Mouse (Mus musculus) CH12.LX (cell line): ENCODE data around the gene 4930556J24Rik. TPM values are rescaled to one million over a fixed set of nuclear protein-coding genes. Genes with fewer than 3 reads are reported as not detected.

ENCODE experiments used
- polyA plus RNA-seq: library from polyadenylated mRNA; unstranded; fragments of >175 nt; gene quantifications from 2 replicates; pipeline ENCODE4 v1.2.1, GENCODE M21; 2012; ENCODE audit warnings: low read depth; ENCODE audit not compliant: insufficient read length
- total RNA-seq, 2 experiments: library from RNA; depleted of rRNA; stranded (reverse); fragments of 300-350 nt in 1 of 2; fragments of >200 nt in 1 of 2; gene quantifications; 2 replicates each; pipeline ENCODE4 v1.2.3; 2012 to 2014

The 4930556J24Rik gene
- total and polyA plus RNA-seq, 3 experiments = 0.21 to 0.70 TPM; not detected in 1

Other genes starting within 250 kb of the 4930556J24Rik start
- gene Osbp2, start 112.9 kb downstream of the 4930556J24Rik start, total RNA-seq (2012; rRNA removed) = not detected in 2 replicates
- gene Osbp2, start 112.9 kb downstream of the 4930556J24Rik start, total RNA-seq (2014; rRNA removed) = not detected in 2 replicates
- gene Osbp2, start 112.9 kb downstream of the 4930556J24Rik start, polyA plus RNA-seq = not detected in 2 replicates
- 0.08 and 0.21 TPM in 2 replicates for gene 4921536K21Rik, start 81.7 kb downstream of the 4930556J24Rik start, total RNA-seq (2012; rRNA removed)
- gene 4921536K21Rik, start 81.7 kb downstream of the 4930556J24Rik start, total RNA-seq (2014; rRNA removed) = 0.08 TPM in 1 of 2 replicates, not detected in the other
- gene 4921536K21Rik, start 81.7 kb downstream of the 4930556J24Rik start, polyA plus RNA-seq = 0.56 and 0.61 TPM in 2 replicates
- 4.7 and 4.8 TPM in 2 replicates for gene Dusp18, start 81.5 kb downstream of the 4930556J24Rik start, total RNA-seq (2012; rRNA removed)
- gene Dusp18, start 81.5 kb downstream of the 4930556J24Rik start, total RNA-seq (2014; rRNA removed) = 2.3 and 2.8 TPM in 2 replicates
- gene Dusp18, start 81.5 kb downstream of the 4930556J24Rik start, polyA plus RNA-seq = 5.5 and 6.6 TPM in 2 replicates
- gene Slc35e4, start 62.1 kb downstream of the 4930556J24Rik start, total RNA-seq (2012; rRNA removed) = 9.5 and 10.9 TPM in 2 replicates
- 3.3 and 4.5 TPM in 2 replicates for gene Slc35e4, start 62.1 kb downstream of the 4930556J24Rik start, total RNA-seq (2014; rRNA removed)
- gene Slc35e4, start 62.1 kb downstream of the 4930556J24Rik start, polyA plus RNA-seq = 4.0 and 4.6 TPM in 2 replicates
- gene Tcn2, start 44.6 kb downstream of the 4930556J24Rik start, total RNA-seq (2012; rRNA removed) = 4.7 and 8.6 TPM in 2 replicates
- gene Tcn2, start 44.6 kb downstream of the 4930556J24Rik start, total RNA-seq (2014; rRNA removed) = 1.2 and 1.3 TPM in 2 replicates
- 2.5 and 2.7 TPM in 2 replicates for gene Tcn2, start 44.6 kb downstream of the 4930556J24Rik start, polyA plus RNA-seq
- gene Pes1, start 12.8 kb downstream of the 4930556J24Rik start, total RNA-seq (2012; rRNA removed) = 120 and 149 TPM in 2 replicates
- gene Pes1, start 12.8 kb downstream of the 4930556J24Rik start, total RNA-seq (2014; rRNA removed) = 226 and 251 TPM in 2 replicates
- 304 and 311 TPM in 2 replicates for gene Pes1, start 12.8 kb downstream of the 4930556J24Rik start, polyA plus RNA-seq
- gene Gal3st1, start 6.9 kb upstream of the 4930556J24Rik start, total RNA-seq (2012; rRNA removed) = 0.08 TPM in 1 of 2 replicates, not detected in the other
- not detected in 2 replicates for gene Gal3st1, start 6.9 kb upstream of the 4930556J24Rik start, total RNA-seq (2014; rRNA removed)
- gene Gal3st1, start 6.9 kb upstream of the 4930556J24Rik start, polyA plus RNA-seq = 0.14 TPM in 1 of 2 replicates, not detected in the other
- gene Sec14l4, start 54.7 kb upstream of the 4930556J24Rik start, total RNA-seq (2012; rRNA removed) = 0.47 and 0.55 TPM in 2 replicates
- gene Sec14l4, start 54.7 kb upstream of the 4930556J24Rik start, total RNA-seq (2014; rRNA removed) = 0.42 and 0.46 TPM in 2 replicates
- gene Sec14l4, start 54.7 kb upstream of the 4930556J24Rik start, polyA plus RNA-seq = 2.2 and 3.5 TPM in 2 replicates
- 0.21 TPM in 1 of 2 replicates, not detected in the other for gene Sec14l3, start 88.1 kb upstream of the 4930556J24Rik start, total RNA-seq (2012; rRNA removed)
- not detected in 2 replicates for gene Sec14l3, start 88.1 kb upstream of the 4930556J24Rik start, total RNA-seq (2014; rRNA removed)
- gene Sec14l3, start 88.1 kb upstream of the 4930556J24Rik start, polyA plus RNA-seq = not detected in 2 replicates
- 30.0 and 41.0 TPM in 2 replicates for gene Mtfp1, start 118.7 kb upstream of the 4930556J24Rik start, total RNA-seq (2012; rRNA removed)
- gene Mtfp1, start 118.7 kb upstream of the 4930556J24Rik start, total RNA-seq (2014; rRNA removed) = 22.1 and 22.3 TPM in 2 replicates
- gene Mtfp1, start 118.7 kb upstream of the 4930556J24Rik start, polyA plus RNA-seq = 27.0 and 27.7 TPM in 2 replicates
- gene Sec14l2, start 146.6 kb upstream of the 4930556J24Rik start, total RNA-seq (2012; rRNA removed) = 21.5 and 26.1 TPM in 2 replicates
- gene Sec14l2, start 146.6 kb upstream of the 4930556J24Rik start, total RNA-seq (2014; rRNA removed) = 21.9 and 24.2 TPM in 2 replicates
- gene Sec14l2, start 146.6 kb upstream of the 4930556J24Rik start, polyA plus RNA-seq = 16.7 and 19.0 TPM in 2 replicates
- gene Rnf215, start 158.4 kb upstream of the 4930556J24Rik start, total RNA-seq (2012; rRNA removed) = 24.8 and 25.0 TPM in 2 replicates
- gene Rnf215, start 158.4 kb upstream of the 4930556J24Rik start, total RNA-seq (2014; rRNA removed) = 14.9 and 18.2 TPM in 2 replicates
- 22.5 and 24.3 TPM in 2 replicates for gene Rnf215, start 158.4 kb upstream of the 4930556J24Rik start, polyA plus RNA-seq
- gene Ccdc157, start 183.5 kb upstream of the 4930556J24Rik start, total RNA-seq (2012; rRNA removed) = 4.2 and 4.4 TPM in 2 replicates
- gene Ccdc157, start 183.5 kb upstream of the 4930556J24Rik start, total RNA-seq (2014; rRNA removed) = 2.3 and 2.6 TPM in 2 replicates
- 3.9 and 4.0 TPM in 2 replicates for gene Ccdc157, start 183.5 kb upstream of the 4930556J24Rik start, polyA plus RNA-seq
- gene Sf3a1, start 183.6 kb upstream of the 4930556J24Rik start, total RNA-seq (2012; rRNA removed) = 46.5 and 56.9 TPM in 2 replicates
- gene Sf3a1, start 183.6 kb upstream of the 4930556J24Rik start, total RNA-seq (2014; rRNA removed) = 28.6 and 29.5 TPM in 2 replicates
- gene Sf3a1, start 183.6 kb upstream of the 4930556J24Rik start, polyA plus RNA-seq = 93.4 and 97.6 TPM in 2 replicates
- gene Tbc1d10a, start 210.0 kb upstream of the 4930556J24Rik start, total RNA-seq (2012; rRNA removed) = 30.3 and 37.7 TPM in 2 replicates
- gene Tbc1d10a, start 210.0 kb upstream of the 4930556J24Rik start, total RNA-seq (2014; rRNA removed) = 30.9 and 33.9 TPM in 2 replicates
- 33.5 and 37.6 TPM in 2 replicates for gene Tbc1d10a, start 210.0 kb upstream of the 4930556J24Rik start, polyA plus RNA-seq
- 4.7 and 5.8 TPM in 2 replicates for gene Castor1, start 241.4 kb upstream of the 4930556J24Rik start, total RNA-seq (2012; rRNA removed)
- 13.0 TPM in 2 replicates for gene Castor1, start 241.4 kb upstream of the 4930556J24Rik start, total RNA-seq (2014; rRNA removed)
- gene Castor1, start 241.4 kb upstream of the 4930556J24Rik start, polyA plus RNA-seq = 18.2 and 23.7 TPM in 2 replicates